Mouse (Mus musculus): ENCODE measurements around the gene Gch1. TPM values are rescaled to one million over a fixed set of nuclear protein-coding genes. Genes with fewer than 3 reads are reported as not detected.

The Gch1 gene
- 2.3 and 2.4 TPM in 2 replicates for polyA plus RNA-seq (2012)

- H3K4me1 ChIP-seq (ENCODE audit: control insufficient read depth), result peaks cover 29% of the 10 kb centered on the region
- no peaks in the 10 kb centered on the region for H3K9me3 ChIP-seq (ENCODE audit: control insufficient read depth, low read length)
- H3K27me3 ChIP-seq (ENCODE audit: control insufficient read depth), result peaks cover 29% of the 10 kb centered on the region
- H3K36me3 ChIP-seq (ENCODE audit: control insufficient read depth), result no peaks in the 10 kb centered on the region
- TF ChIP-seq TAL1 (IDR thresholded peaks at IDR 0.05; ENCODE audit: low read length), result no peak
- no peak for TF ChIP-seq GATA1 (IDR thresholded peaks at IDR 0.05; ENCODE audit: low read length)
- H3K4me3 ChIP-seq (replicated peaks), result peak within 1 kb of the TSS; percentile 81
These were observed at the start of gene Gch1 for GRCm38 (mm10) chr14:47188848-47189634. Gene Gch1 (minus strand): TSS chr14:47189413.

- Histone ChIP-seq H3K9me3 (ENCODE audit: control insufficient read depth, low read length) (peaks cover 14% of the 10 kb centered on the region), H3K36me3 (ENCODE audit: control insufficient read depth) (peaks cover 64% of the 10 kb centered on the region), H3K4me3 (replicated peaks) (no peak overlapping the region), H3K4me1 (ENCODE audit: control insufficient read depth) (peaks cover 82% of the 10 kb centered on the region), H3K27me3 (ENCODE audit: control insufficient read depth) (no peaks in the 10 kb centered on the region)
- TF ChIP-seq TAL1 (IDR thresholded peaks at IDR 0.05; ENCODE audit: low read length), result no peak
- no peak for TF ChIP-seq GATA1 (IDR thresholded peaks at IDR 0.05; ENCODE audit: low read length)
These were observed 48.1 kb upstream of the Gch1 start for GRCm38 (mm10) chr14:47237286-47237685.

- TF ChIP-seq GATA1 (IDR thresholded peaks at IDR 0.05; ENCODE audit: low read length) (no peak), TAL1 (IDR thresholded peaks at IDR 0.05; ENCODE audit: low read length) (no peak)
- Histone ChIP-seq H3K4me3 (replicated peaks) (no peak overlapping the region), H3K4me1 (ENCODE audit: control insufficient read depth) (peaks cover 75% of the 10 kb centered on the region), H3K9me3 (ENCODE audit: control insufficient read depth, low read length) (peaks cover 14% of the 10 kb centered on the region), H3K36me3 (ENCODE audit: control insufficient read depth) (peaks cover 56% of the 10 kb centered on the region), H3K27me3 (ENCODE audit: control insufficient read depth) (no peaks in the 10 kb centered on the region)
These were observed 47.3 kb upstream of the Gch1 start for GRCm38 (mm10) chr14:47236491-47236890.

- no peaks in the 10 kb centered on the region for H3K27me3 ChIP-seq (ENCODE audit: control insufficient read depth)
- TF ChIP-seq TAL1 (IDR thresholded peaks at IDR 0.05; ENCODE audit: low read length) (no peak), GATA1 (IDR thresholded peaks at IDR 0.05; ENCODE audit: low read length) (no peak)
- peaks cover 58% of the 10 kb centered on the region for H3K4me1 ChIP-seq (ENCODE audit: control insufficient read depth)
- no peak overlapping the region for H3K4me3 ChIP-seq (replicated peaks)
- peaks cover 41% of the 10 kb centered on the region for H3K36me3 ChIP-seq (ENCODE audit: control insufficient read depth)
- H3K9me3 ChIP-seq (ENCODE audit: control insufficient read depth, low read length), result peaks cover 14% of the 10 kb centered on the region
These were observed 45.5 kb upstream of the Gch1 start for GRCm38 (mm10) chr14:47234526-47235250.

- H3K4me1 ChIP-seq (ENCODE audit: control insufficient read depth), result peaks cover 55% of the 10 kb centered on the region
- H3K4me3 ChIP-seq (replicated peaks), result peak overlapping the region; percentile 1
- H3K27me3 ChIP-seq (ENCODE audit: control insufficient read depth), result no peaks in the 10 kb centered on the region
- H3K36me3 ChIP-seq (ENCODE audit: control insufficient read depth), result peaks cover 35% of the 10 kb centered on the region
- TF ChIP-seq TAL1 (IDR thresholded peaks at IDR 0.05; ENCODE audit: low read length) (no peak; the same call in 2 of the 3 replicates), GATA1 (IDR thresholded peaks at IDR 0.05; ENCODE audit: low read length) (no peak)
- H3K9me3 ChIP-seq (ENCODE audit: control insufficient read depth, low read length), result peaks cover 14% of the 10 kb centered on the region
These were observed 44.8 kb upstream of the Gch1 start for GRCm38 (mm10) chr14:47234032-47234431.

GRCm38 (mm10) chr14:47233602-47234001 is 44.4 kb upstream of the Gch1 start:
- TF ChIP-seq GATA1 (IDR thresholded peaks at IDR 0.05; ENCODE audit: low read length) (peak; percentile 93), TAL1 (IDR thresholded peaks at IDR 0.05; ENCODE audit: low read length) (peak; percentile 64)
- Histone ChIP-seq H3K4me3 (replicated peaks) (peak overlapping the region; percentile 10), H3K36me3 (ENCODE audit: control insufficient read depth) (peaks cover 32% of the 10 kb centered on the region), H3K4me1 (ENCODE audit: control insufficient read depth) (peaks cover 52% of the 10 kb centered on the region), H3K27me3 (ENCODE audit: control insufficient read depth) (no peaks in the 10 kb centered on the region), H3K9me3 (ENCODE audit: control insufficient read depth, low read length) (peaks cover 14% of the 10 kb centered on the region)

- Histone ChIP-seq H3K36me3 (ENCODE audit: control insufficient read depth) (peaks cover 2% of the 10 kb centered on the region; the same call in 1 of the 2 replicates), H3K4me1 (ENCODE audit: control insufficient read depth) (peaks cover 34% of the 10 kb centered on the region), H3K27me3 (ENCODE audit: control insufficient read depth) (no peaks in the 10 kb centered on the region), H3K4me3 (replicated peaks) (no peak overlapping the region), H3K9me3 (ENCODE audit: control insufficient read depth, low read length) (0 out of 2 replicates have a peak, but pooled peaks cover 1% of the 10 kb centered on the region)
- TF ChIP-seq TAL1 (IDR thresholded peaks at IDR 0.05; ENCODE audit: low read length) (no peak), GATA1 (IDR thresholded peaks at IDR 0.05; ENCODE audit: low read length) (no peak)
These were observed 40.7 kb upstream of the Gch1 start for GRCm38 (mm10) chr14:47229796-47230376.

- H3K4me1 ChIP-seq (ENCODE audit: control insufficient read depth), result peaks cover 26% of the 10 kb centered on the region
- H3K9me3 ChIP-seq (ENCODE audit: control insufficient read depth, low read length), result 0 out of 2 replicates have a peak, but pooled peaks cover 2% of the 10 kb centered on the region
- H3K36me3 ChIP-seq (ENCODE audit: control insufficient read depth), result no peaks in the 10 kb centered on the region
- no peak overlapping the region for H3K4me3 ChIP-seq (replicated peaks)
- H3K27me3 ChIP-seq (ENCODE audit: control insufficient read depth), result no peaks in the 10 kb centered on the region
- TF ChIP-seq TAL1 (IDR thresholded peaks at IDR 0.05; ENCODE audit: low read length), result no peak
These were observed 36.7 kb upstream of the Gch1 start for GRCm38 (mm10) chr14:47225931-47226330.

All from erythroblast, embryonic 14.5 days (primary cell).